Mouse (Mus musculus) cerebellum, adult 18-20 months (tissue): Measurements from ENCODE around the gene Slc22a18.
"Not testable (repeated sequence)": the region's sequence is repeated elsewhere in the genome, so short reads cannot be mapped to it uniquely, and the experiment has no call there.

Experiments used
- DNase-seq, 2 experiments: peaks; one replicate each; pipeline ENCODE4 v3.0.0; 2021

Slc22a18 gene

GRCm38 (mm10) chr7:143505823-143506222 lies 32.3 kb downstream of the Slc22a18 start:
- peak; percentile 50 to 51 for DNase-seq

GRCm38 (mm10) chr7:143506271-143506670 lies 32.7 kb downstream of the Slc22a18 start:
- DNase-seq: no peak

GRCm38 (mm10) chr7:143506675-143507074 lies 33.1 kb downstream of the Slc22a18 start:
- DNase-seq: peak; percentile 19 to 31

- no peak for DNase-seq
These were observed 36.0 kb downstream of the Slc22a18 start for GRCm38 (mm10) chr7:143509566-143509965.

- DNase-seq: no peak
These were observed 37.2 kb downstream of the Slc22a18 start for GRCm38 (mm10) chr7:143510593-143511334.

GRCm38 (mm10) chr7:143511335-143511712 lies 37.8 kb downstream of the Slc22a18 start:
- no peak for DNase-seq

- DNase-seq: no peak
These were observed 40.4 kb downstream of the Slc22a18 start for GRCm38 (mm10) chr7:143513763-143514415.

- DNase-seq: no peak
These were observed 40.9 kb downstream of the Slc22a18 start for GRCm38 (mm10) chr7:143514416-143514768.

GRCm38 (mm10) chr7:143519333-143519732 lies 45.8 kb downstream of the Slc22a18 start:
- DNase-seq: no peak

- DNase-seq: peak; percentile 23 to 27
These were observed 58.9 kb downstream of the Slc22a18 start for GRCm38 (mm10) chr7:143532410-143532809.

GRCm38 (mm10) chr7:143533284-143533683 lies 59.7 kb downstream of the Slc22a18 start:
- no peak for DNase-seq

GRCm38 (mm10) chr7:143536251-143536650 lies 62.7 kb downstream of the Slc22a18 start:
- DNase-seq: no peak

GRCm38 (mm10) chr7:143538229-143538628 lies 64.7 kb downstream of the Slc22a18 start:
- DNase-seq: not testable (repeated sequence)

GRCm38 (mm10) chr7:143538671-143539070 lies 65.1 kb downstream of the Slc22a18 start:
- no peak for DNase-seq

GRCm38 (mm10) chr7:143544368-143544767 lies 70.8 kb downstream of the Slc22a18 start:
- peak in 1 of 2 experiments; percentile 18 for DNase-seq

GRCm38 (mm10) chr7:143546554-143546953 lies 73.0 kb downstream of the Slc22a18 start:
- DNase-seq: no peak

- DNase-seq: no peak
These were observed 74.9 kb downstream of the Slc22a18 start for GRCm38 (mm10) chr7:143548231-143548961.
